Mouse (Mus musculus): ENCODE measurements around the gene Fyb2.

DNA sequence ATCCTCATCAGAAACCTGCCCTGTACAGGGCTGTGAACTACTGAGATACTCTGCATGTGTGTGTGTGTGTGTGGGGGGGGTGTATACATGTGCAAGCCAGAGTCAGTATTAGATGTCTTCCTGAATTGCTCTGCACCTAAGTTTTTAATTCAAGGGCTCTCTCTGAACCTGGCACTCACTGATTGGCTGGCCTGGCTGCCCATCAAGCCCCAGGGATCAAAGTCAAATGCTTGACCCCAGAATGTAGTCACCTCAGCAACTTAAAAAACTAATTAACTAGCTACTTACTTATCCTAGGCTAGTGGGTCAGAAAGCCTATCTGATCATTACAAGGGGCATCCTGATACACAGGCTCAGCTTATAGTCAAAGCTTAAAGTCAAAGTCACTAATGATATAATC is 43.7 kb upstream of the Fyb2 start:
- TF ChIP-seq CTCF (IDR thresholded peaks at IDR 0.05; ENCODE audit: extremely low read depth, insufficient read depth, insufficient read length, insufficient replicate concordance) (no peak), POLR2A (IDR thresholded peaks at IDR 0.05; ENCODE audit: low read depth, low read length) (no peak)
